Mouse (Mus musculus): ENCODE data around the gene Sgcb. TPM values are rescaled to one million over a fixed set of nuclear protein-coding genes. Genes with fewer than 3 reads are reported as not detected.

The Sgcb gene
- polyA plus RNA-seq, 1 experiment from 2014 or later, result 4.5 TPM

DNA sequence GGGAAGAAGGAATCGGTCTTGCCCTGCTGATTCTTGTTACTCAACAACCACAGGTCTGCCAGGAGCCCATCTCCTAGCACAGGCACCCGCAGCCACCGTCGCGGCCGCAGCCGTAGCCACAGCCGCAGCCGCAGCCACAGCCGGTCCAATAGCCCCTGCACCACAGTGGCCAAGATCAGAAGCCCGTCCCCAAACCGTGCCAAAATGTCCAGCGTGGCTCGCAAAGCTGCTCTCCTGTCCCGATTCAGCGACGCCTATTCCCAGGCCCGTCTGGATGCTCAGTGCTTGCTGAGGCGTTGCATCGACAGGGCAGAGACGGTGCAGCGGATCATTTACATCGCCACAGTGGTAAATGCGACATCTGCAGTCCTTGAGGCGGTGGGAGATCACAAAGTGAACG lies 21.8 kb upstream of the Sgcb start:
- Histone ChIP-seq H3K4me3 (no peak overlapping the region), H3K9me3 (replicated peaks) (no peaks in the 10 kb centered on the region), H3K36me3 (no peaks in the 10 kb centered on the region), H3K27me3 (replicated peaks) (peaks cover 12% of the 10 kb centered on the region; the same call in 1 of the 2 replicates), H3K4me1 (no peaks in the 10 kb centered on the region), H3K9ac (no peak overlapping the region), H3K4me2 (no peak overlapping the region), H3K27ac (no peak overlapping the region)
- no peak for ATAC-seq
- 55% methylated on average over 26 of the region's 26 CpGs for WGBS (ENCODE audit: insufficient replicate concordance)

DNA sequence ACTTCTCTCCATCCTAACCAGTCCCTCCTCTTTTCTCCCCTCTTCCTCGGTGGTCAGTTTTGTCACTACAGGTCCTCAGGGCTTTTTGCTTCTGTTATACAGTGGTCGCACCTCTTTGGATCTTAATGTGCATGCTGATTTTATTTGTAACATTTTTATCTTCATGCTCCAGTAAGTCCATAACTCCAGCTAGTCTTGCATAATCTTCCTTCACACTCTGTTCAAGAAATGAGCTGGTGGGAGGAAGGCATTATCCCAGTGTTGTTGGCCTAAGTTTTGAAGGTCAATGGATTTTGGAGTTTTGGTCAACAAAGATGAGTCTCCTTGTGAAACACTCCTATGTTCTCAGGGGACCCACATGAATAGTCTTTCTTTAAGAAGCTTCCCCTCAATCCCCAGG lies 20.3 kb upstream of the Sgcb start:
- no peak for ATAC-seq
- H3K4me2 ChIP-seq, result no peak overlapping the region
- no peaks in the 10 kb centered on the region for H3K9me3 ChIP-seq (replicated peaks)
- no peaks in the 10 kb centered on the region for H3K4me1 ChIP-seq
- H3K9ac ChIP-seq, result no peak overlapping the region
- H3K27me3 ChIP-seq (replicated peaks), result peaks cover 12% of the 10 kb centered on the region; the same call in 1 of the 2 replicates
- no peaks in the 10 kb centered on the region for H3K36me3 ChIP-seq
- no peak overlapping the region for H3K27ac ChIP-seq
- WGBS (ENCODE audit: insufficient replicate concordance), result 58% methylated on average over 2 of the region's 2 CpGs
- H3K4me3 ChIP-seq, result no peak overlapping the region

DNA sequence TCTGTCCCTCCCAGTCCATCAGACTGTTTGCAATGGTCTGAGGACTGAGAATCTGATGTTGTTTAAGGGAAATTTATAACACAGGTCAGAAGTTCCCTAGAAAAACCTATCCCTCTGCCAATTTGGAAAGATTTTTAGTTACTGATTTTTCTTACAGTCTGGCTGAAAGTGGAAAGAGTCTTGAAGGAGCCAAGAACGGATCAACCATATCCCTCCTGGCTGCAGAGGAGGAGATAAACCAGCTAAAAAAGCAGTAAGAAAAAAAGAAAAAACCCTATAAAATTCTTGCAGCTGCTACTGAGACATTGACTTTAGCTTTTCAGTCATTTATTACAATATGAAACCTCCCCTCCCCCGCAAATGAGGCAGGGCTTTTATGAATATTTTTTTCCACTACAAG lies 19.1 kb upstream of the Sgcb start:
- ATAC-seq, result no peak
- Histone ChIP-seq H3K9me3 (replicated peaks) (no peaks in the 10 kb centered on the region), H3K9ac (no peak overlapping the region), H3K4me2 (no peak overlapping the region), H3K27ac (no peak overlapping the region), H3K4me1 (no peaks in the 10 kb centered on the region), H3K4me3 (no peak overlapping the region), H3K36me3 (no peaks in the 10 kb centered on the region), H3K27me3 (replicated peaks) (peaks cover 12% of the 10 kb centered on the region; the same call in 1 of the 2 replicates)
- 61% methylated on average over 2 of the region's 2 CpGs for WGBS (ENCODE audit: insufficient replicate concordance)

DNA sequence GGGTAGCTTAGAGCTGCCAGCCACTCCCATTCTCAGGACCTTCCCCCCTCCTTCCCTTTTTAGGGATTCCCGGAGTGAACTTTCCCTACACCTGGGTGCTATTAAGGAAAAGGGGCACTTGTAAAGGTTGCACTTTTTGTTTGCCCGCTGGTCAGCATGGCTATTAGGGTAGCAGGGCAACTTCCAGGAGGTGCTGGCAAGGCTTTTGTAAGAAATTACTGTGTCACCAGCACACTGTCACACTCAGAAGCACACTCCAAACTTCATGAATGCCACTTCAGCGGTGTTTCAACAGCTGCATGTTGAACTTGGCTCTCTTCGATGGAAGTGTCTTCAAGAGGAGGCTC lies 4.2 kb upstream of the Sgcb start:
- Histone ChIP-seq H3K27ac (no peak overlapping the region), H3K4me2 (peak overlapping the region; percentile 80), H3K4me1 (peaks cover 25% of the 10 kb centered on the region), H3K9me3 (replicated peaks) (no peaks in the 10 kb centered on the region), H3K27me3 (replicated peaks) (peaks cover 81% of the 10 kb centered on the region), H3K36me3 (no peaks in the 10 kb centered on the region), H3K9ac (no peak overlapping the region), H3K4me3 (peak overlapping the region; percentile 54)
- no peak for ATAC-seq
- WGBS (ENCODE audit: insufficient replicate concordance), result 3% methylated on average over 4 of the region's 4 CpGs

DNA sequence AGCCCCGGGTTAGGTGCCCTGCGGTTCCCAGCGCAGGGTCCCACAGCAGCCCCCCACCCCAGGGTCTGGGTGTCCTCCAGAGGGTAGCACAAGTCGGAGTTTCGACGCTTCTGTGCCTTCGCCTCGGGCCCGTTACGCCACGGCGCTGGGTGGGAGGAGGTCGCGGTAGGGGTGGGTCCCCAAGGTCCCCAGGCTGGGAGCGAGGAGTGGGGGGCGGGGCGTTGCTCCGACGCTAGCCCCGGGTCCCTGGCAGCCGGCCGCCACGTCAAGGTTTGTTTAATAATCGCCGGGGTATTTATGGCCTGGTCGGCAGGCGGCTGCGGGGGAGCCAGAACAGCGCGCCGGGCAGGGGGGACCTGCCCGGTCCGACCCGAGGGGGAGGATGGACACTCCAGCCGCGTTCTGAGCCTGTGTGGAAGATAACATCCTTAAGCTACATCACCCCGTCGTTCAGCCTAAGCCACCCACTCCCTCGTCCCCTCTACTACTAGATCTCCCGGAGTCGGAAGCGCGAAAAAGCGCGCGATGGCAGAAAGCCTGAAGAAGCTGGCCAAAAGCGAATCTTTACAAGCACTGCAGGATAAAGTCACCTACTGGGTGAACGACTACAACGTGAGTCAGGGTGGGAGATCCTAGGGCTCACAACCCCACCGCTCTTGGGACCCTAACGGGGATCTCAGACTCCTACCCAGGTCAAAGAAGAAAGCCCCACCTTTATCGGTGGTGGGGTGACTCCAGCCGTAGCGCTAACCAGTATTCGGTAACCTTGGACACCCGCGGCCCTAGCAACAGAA lies 3.7 kb upstream of the Sgcb start, which contains the start of gene Spata18:
TSS of gene Spata18 (plus strand) at position 319 of the 794 bp plus-strand sequence.
- H3K4me2 ChIP-seq, result peak within 1 kb of the TSS; percentile 80
- no peak within 1 kb of the TSS for H3K9ac ChIP-seq
- H3K9me3 ChIP-seq (replicated peaks), result no peaks in the 10 kb centered on the region
- H3K27ac ChIP-seq, result no peak within 1 kb of the TSS
- under 1% methylated on average over 57 of the region's 57 CpGs for WGBS (ENCODE audit: insufficient replicate concordance)
- H3K4me3 ChIP-seq, result peak within 1 kb of the TSS; percentile 54
- H3K27me3 ChIP-seq (replicated peaks), result peaks cover 87% of the 10 kb centered on the region
- no peaks in the 10 kb centered on the region for H3K36me3 ChIP-seq
- peaks cover 27% of the 10 kb centered on the region for H3K4me1 ChIP-seq
- ATAC-seq, result no peak

DNA sequence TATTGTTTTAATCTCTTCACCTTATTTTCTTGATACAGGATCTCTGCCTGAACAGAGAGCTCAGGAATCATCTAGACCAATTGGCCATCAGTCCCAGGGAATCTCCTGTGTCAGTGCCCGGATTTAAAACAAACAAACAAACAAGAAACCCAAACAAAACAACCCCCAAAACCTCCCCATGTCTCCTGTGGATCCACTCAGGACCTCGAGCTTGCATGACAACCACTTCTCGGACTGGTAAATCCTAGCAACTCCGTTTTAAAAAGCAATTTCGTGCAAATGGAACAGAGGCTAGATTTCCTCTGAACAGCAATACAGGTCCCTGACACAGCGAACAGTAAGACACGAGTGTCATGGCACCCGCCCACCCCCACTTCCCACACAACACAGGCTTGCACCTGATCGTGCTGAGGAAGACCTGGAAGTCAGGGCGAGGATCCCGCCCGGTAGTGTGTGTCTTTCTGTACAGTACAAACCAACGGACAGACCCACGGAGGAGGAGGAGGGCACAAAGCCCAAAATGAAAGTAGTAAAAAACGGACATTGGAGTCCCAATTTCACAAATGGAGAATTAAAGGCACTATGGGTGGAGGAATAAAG lies 2.9 kb upstream of the Sgcb start:
- no peak for ATAC-seq

DNA sequence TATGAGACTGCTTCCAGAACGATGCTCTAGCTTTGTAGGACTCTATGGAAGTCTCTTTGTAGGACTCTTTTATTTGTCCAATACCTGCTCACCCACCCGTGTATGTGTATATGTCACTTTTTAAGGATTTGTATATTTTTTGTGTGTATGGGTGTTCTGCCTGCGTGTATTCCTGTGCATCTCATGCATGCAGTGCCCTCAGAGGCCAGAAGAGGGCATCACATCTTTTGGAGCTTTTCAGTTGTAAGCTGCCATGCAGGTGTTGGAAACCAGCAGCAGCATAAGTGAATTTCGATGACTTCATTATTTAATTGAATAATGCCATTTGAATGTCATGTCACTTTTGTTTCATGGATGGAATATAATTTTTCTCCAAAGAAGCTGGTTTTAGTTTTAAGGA lies 5.5 kb downstream of the Sgcb start:
- Histone ChIP-seq H3K4me1 (peaks cover 5% of the 10 kb centered on the region; the same call in 1 of the 2 replicates), H3K27ac (no peak overlapping the region), H3K9ac (no peak overlapping the region), H3K9me3 (replicated peaks) (no peaks in the 10 kb centered on the region), H3K27me3 (replicated peaks) (peaks cover 19% of the 10 kb centered on the region), H3K4me2 (no peak overlapping the region), H3K4me3 (no peak overlapping the region), H3K36me3 (no peaks in the 10 kb centered on the region)
- 71% methylated on average over 4 of the region's 4 CpGs for WGBS (ENCODE audit: insufficient replicate concordance)
- ATAC-seq, result no peak

More for the DNA sequence above, 2.9 kb upstream of the Sgcb start:
- Histone ChIP-seq H3K9me3 (replicated peaks) (no peaks in the 10 kb centered on the region), H3K9ac (no peak overlapping the region), H3K27ac (no peak overlapping the region), H3K4me2 (peak overlapping the region; percentile 80), H3K4me1 (peaks cover 27% of the 10 kb centered on the region), H3K27me3 (replicated peaks) (peaks cover 94% of the 10 kb centered on the region), H3K36me3 (no peaks in the 10 kb centered on the region), H3K4me3 (peak overlapping the region; percentile 54)
- under 1% methylated on average over 15 of the region's 15 CpGs for WGBS (ENCODE audit: insufficient replicate concordance)

DNA sequence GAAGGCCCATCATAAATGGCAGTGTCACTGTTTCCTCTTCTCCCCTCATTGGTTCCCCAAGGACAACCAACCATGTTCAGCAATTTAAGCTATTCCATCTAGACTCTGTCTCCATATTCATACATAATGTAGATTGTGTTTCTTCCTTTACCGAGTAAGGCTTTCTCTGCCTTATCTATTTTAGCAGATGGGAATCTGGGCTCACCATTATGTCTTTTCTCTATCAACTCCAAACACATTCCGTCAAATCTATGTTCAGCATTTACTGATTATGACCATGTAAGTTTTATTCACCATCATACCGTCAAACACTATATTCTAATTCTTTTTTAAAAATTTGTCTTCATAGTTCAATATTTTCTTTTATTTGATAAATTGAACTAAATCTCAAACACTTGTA lies 6.5 kb downstream of the Sgcb start:
- no peak overlapping the region for H3K4me3 ChIP-seq
- H3K27me3 ChIP-seq (replicated peaks), result peaks cover 9% of the 10 kb centered on the region
- H3K9me3 ChIP-seq (replicated peaks), result no peaks in the 10 kb centered on the region
- no peak overlapping the region for H3K4me2 ChIP-seq
- no peaks in the 10 kb centered on the region for H3K36me3 ChIP-seq
- H3K9ac ChIP-seq, result no peak overlapping the region
- no peaks in the 10 kb centered on the region for H3K4me1 ChIP-seq
- no peak overlapping the region for H3K27ac ChIP-seq
- ATAC-seq, result no peak
- WGBS (ENCODE audit: insufficient replicate concordance), result 55% methylated on average over 3 of the region's 3 CpGs

DNA sequence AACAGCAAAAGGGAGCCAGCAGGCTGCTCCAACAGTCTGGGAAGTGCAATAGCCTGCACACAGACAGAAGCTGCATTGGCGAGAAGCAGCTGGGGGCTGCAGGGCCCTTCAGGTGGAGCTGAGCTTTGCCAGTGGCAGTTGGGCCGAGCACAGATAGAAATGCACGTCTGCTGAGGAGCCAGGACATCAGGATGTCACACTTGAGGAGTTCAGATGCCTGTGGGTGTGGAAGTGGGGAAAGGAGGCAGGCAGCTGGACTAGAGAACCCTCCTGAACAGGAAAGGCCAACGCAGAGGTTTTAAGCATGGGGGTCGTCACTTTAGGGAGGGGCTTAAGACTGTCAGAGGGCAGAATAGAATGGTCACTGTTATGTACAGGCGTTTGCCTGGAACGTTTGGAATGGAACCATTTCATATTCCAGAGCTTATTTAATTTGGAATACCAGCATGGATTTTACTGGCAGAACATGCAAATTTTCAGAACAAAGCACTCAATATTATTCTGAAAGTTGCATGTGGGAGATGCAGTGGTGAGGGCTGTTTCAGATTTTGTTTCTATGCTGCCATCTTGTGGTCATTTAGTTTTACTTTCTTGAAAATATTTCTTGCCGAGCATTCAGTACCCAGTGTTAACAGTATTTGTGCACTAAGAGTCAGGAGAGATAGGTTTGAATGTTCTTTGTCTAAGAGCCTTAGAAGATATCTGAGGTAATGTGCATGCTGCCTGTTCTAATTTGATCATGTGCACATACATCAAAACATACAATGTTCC lies 10.1 kb downstream of the Sgcb start:
- 39% methylated on average over 8 of the region's 8 CpGs for WGBS (ENCODE audit: insufficient replicate concordance)

DNA sequence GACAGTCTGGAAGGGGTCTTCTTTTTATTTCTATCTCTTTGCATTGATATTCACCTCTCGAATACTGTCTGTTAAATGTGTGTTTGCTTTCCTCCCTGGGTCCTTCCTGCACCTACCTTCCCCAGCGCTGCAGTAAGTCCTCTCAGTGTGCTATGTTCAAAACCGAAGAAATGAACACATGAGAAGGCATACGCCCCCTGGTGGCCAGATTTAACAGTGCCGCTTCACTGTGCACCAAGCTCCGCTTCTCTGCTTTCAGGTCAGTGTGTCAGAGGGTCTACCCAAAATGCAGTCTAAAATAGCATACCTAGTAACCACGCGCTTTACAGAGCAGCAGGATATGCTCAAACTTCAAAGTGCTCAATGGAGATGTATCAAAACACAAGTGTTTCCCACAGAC lies 14.4 kb downstream of the Sgcb start:
- Histone ChIP-seq H3K36me3 (no peaks in the 10 kb centered on the region), H3K27ac (no peak overlapping the region), H3K4me3 (no peak overlapping the region), H3K27me3 (replicated peaks) (no peaks in the 10 kb centered on the region), H3K4me2 (no peak overlapping the region), H3K9ac (no peak overlapping the region), H3K4me1 (peaks cover 19% of the 10 kb centered on the region), H3K9me3 (replicated peaks) (no peaks in the 10 kb centered on the region)
- no peak for ATAC-seq
- WGBS (ENCODE audit: insufficient replicate concordance), result 39% methylated on average over 8 of the region's 8 CpGs

More for the DNA sequence above, 10.1 kb downstream of the Sgcb start:
- no peak for ATAC-seq
- Histone ChIP-seq H3K27ac (no peak overlapping the region), H3K4me3 (no peak overlapping the region), H3K4me1 (no peaks in the 10 kb centered on the region), H3K9ac (no peak overlapping the region), H3K27me3 (replicated peaks) (no peaks in the 10 kb centered on the region), H3K9me3 (replicated peaks) (no peaks in the 10 kb centered on the region), H3K36me3 (no peaks in the 10 kb centered on the region), H3K4me2 (no peak overlapping the region; the same call in 1 of the 2 replicates)

DNA sequence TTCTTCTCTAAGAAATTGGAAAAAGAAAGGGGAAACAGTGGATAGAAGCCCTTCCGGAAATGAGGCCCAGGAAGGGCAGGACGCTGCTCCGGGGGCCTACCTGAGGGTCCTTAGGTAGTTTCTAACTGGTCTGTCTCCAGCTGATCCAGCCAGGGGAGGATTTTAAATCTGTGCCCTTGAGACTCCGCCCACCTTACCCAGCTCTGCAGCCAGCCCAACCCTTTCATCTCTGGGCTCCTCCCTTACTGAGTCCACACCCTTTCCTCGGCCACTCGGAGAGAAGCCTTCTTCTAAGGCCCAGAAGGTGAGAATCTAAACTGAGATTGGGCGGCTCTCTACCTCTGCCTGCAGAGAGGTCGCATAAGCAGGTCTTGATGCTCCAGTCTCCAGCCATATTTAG lies 15.3 kb downstream of the Sgcb start, which contains the start of gene Lrrc66:
TSS of gene Lrrc66 (minus strand) at position 236 of the 400 bp plus-strand sequence.
- no peak for ATAC-seq
- peaks cover 19% of the 10 kb centered on the region for H3K4me1 ChIP-seq
- WGBS (ENCODE audit: insufficient replicate concordance), result 53% methylated on average over 8 of the region's 8 CpGs
- no peak within 1 kb of the TSS for H3K4me3 ChIP-seq
- no peaks in the 10 kb centered on the region for H3K9me3 ChIP-seq (replicated peaks)
- no peak within 1 kb of the TSS for H3K4me2 ChIP-seq
- H3K27ac ChIP-seq, result no peak within 1 kb of the TSS
- no peaks in the 10 kb centered on the region for H3K27me3 ChIP-seq (replicated peaks)
- H3K9ac ChIP-seq, result no peak within 1 kb of the TSS
- no peaks in the 10 kb centered on the region for H3K36me3 ChIP-seq

All from liver, embryonic 12.5 days (tissue).